Mouse (Mus musculus) right cerebral cortex, adult 18-20 months (tissue): ENCODE measurements around the gene Gja8.

Experiments
- DNase-seq: peaks from one replicate; pipeline ENCODE4 v3.0.0; 2022; ENCODE audit warnings: mixed read lengths

The Gja8 gene

DNA sequence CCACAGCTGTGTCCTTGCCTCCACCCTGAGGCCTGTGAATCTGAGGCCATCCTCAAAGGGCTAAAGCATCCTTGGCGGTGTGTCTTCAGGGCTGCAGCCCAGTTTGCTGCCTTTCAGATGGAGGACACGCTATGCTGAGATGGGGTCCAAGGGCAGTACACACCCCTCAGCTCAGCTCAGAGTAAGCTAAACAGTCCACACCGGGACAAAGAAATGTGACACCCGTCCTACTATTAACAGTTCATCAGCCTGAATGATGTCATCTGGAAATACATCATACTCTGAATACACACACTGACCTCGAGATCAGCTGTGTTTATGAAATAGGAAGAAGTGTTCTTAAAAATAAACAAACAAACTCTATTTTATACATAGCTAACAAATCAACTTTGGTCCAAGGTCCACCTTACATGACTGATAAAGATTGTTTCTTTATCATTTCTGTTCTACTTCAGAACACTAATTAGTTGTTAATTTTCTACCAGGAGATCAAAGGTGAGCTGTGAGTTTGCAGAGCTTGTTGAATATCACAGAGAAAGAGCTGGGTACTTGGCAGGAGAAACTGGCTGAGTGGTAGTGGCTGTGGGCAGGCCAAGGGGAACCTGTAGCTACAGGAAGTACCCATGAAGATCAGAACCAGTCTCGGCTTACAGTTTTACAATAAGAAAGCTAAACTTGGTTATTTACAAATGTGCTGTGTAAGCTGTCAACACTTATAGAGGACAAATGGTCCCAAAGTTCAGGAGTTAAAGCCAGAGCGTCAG lies 50.8 kb downstream of the Gja8 start:
- no peak for DNase-seq

DNA sequence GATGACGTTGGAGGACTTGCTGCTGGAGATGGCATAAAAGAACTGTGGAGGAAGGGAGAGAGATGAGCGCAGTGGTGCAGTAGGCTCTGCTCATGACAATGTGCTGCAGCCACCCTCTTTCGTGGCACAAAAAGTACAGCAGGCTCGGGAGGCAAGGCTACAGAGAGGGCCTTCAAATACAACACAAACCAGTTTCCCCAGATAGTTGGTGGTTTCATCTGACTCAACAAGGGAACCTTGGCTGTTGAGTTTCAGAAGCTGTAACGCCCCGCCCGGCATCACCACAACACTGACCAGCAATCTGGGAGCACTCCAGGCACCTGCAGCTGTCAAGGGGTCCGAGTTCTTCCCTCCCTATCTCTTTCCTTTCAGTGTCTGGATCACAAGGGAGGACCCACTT lies 53.3 kb downstream of the Gja8 start:
- DNase-seq = no peak

DNA sequence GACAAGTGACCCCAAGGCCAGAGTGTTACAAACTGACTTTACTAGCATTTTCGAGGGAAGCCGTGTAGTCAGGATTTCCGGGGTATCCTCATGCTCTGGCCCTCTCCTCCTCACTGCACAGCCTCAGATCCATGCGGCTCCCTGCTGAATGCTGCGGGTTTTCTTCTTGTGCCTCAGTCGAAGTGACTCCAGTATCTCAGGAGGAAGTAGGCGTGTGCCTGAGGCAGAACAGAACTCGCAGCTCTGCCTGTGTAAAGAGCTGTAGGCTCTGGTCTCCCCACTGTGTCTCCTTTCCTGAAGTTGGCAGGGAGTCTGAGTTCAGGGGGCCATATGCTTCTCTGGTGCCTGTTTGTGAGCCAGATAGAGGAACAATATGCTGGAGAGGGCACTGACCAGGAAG lies 54.8 kb downstream of the Gja8 start:
- no peak for DNase-seq

DNA sequence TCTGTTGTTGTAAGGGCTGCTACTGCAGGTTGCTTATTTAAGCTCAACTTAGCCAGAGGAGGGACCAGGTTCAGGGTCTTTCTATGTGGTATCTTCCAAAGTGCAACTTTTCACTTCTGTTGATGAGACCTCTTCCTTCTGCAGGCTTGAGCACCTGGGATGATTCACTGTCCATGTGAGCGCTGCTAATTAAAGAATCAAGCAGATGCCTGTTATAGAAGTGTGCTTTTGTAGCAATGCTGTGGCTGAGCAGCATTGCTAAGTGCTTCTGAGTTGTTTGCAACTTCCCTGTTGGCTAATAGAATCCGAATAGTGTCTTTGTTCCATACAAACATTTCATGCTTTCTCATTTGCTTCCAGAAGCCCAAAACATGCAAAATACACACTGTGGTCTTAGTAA lies 55.5 kb downstream of the Gja8 start:
- DNase-seq = peak; percentile 35

DNA sequence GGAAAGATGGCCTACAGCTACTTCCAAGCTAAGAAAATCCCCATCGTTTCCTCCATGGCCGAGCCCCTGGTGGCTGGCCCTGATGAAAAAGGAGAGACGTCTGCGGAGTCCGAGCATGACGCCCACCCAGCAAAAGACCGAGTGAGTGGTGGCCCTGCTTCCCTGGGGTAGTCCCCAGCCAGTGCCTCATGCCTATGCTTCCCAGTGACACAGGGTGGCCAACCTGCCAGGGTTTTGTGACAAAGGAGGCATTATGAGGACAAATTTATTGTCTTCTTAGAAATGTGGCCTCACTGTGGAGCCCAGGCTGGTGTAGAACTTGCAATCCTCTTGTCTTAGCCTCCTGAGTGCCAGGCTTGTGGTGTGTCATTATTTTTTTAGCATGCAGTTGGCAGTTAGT lies 56.7 kb downstream of the Gja8 start:
- no peak for DNase-seq

DNA sequence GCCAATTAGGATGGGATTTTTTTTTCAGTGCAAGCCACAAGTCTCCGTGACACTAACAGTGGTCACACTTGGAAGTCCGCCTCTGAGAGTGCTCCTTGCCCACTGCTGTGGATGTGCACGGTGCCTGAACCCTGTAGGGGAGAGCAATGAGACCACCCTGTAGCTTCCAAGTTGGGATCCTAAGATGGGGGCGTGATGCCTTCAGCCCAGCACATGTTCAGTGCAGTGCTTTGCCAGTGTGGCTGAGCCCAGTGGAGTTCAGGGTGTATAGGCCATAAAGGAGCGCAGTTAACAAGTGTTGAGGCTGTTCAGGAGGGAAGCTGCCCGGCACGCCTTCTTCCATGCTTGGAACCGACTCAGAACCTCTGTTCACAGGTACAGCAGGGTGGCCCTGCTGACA lies 57.3 kb downstream of the Gja8 start:
- no peak for DNase-seq

DNA sequence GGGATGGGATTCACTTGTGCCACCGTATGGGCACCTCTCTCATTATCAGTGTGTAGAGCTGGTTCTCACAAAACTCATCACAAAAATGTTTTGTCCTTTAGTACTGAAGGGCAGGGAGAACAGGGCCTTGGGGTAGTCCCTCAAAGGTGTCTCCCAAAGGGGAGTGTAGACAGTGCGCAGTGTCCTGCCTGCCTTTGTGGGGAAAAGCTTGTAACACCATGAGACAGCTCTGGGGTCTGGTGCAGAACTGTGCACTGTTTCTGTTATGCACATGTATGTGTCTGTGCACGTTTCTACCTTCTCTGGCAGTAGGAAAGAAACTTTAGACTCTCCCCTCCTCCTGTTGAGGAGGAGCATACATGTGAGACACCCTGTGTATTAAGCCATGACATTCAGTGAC lies 58.0 kb downstream of the Gja8 start:
- DNase-seq = no peak
